Mouse (Mus musculus): ENCODE results near the gene Stac. TPM values are rescaled to one million over a fixed set of nuclear protein-coding genes. Genes with fewer than 3 reads are reported as not detected.

Gene Stac
- total RNA-seq (2015; ENCODE audit: low replicate concordance) (not detected in 2 replicates), total RNA-seq (2017; ENCODE audit: low replicate concordance) (not detected in 2 replicates)

- ATAC-seq (replicated peaks; ENCODE audit: low FRiP score, poor library complexity, severe bottlenecking): no peak
Observed at GRCm38 (mm10) chr9:111689680-111690483, at the start of gene Stac. TSS of gene Stac (minus strand) at chr9:111690348.

GRCm38 (mm10) chr9:111739431-111740245 is 49.5 kb upstream of the Stac start:
- no peak for ATAC-seq (replicated peaks; ENCODE audit: low FRiP score, poor library complexity, severe bottlenecking)

GRCm38 (mm10) chr9:111739026-111739425 is 48.9 kb upstream of the Stac start:
- no peak for ATAC-seq (replicated peaks; ENCODE audit: low FRiP score, poor library complexity, severe bottlenecking)

GRCm38 (mm10) chr9:111737796-111738195 is 47.6 kb upstream of the Stac start:
- ATAC-seq (replicated peaks; ENCODE audit: low FRiP score, poor library complexity, severe bottlenecking): no peak

- ATAC-seq (replicated peaks; ENCODE audit: low FRiP score, poor library complexity, severe bottlenecking): no peak
Observed at GRCm38 (mm10) chr9:111735931-111736330, 45.8 kb upstream of the Stac start.

- ATAC-seq (replicated peaks; ENCODE audit: low FRiP score, poor library complexity, severe bottlenecking): no peak
Observed at GRCm38 (mm10) chr9:111731939-111732670, 42.0 kb upstream of the Stac start.

GRCm38 (mm10) chr9:111724981-111725593 is 34.9 kb upstream of the Stac start:
- ATAC-seq (replicated peaks; ENCODE audit: low FRiP score, poor library complexity, severe bottlenecking): no peak

- no peak for ATAC-seq (replicated peaks; ENCODE audit: low FRiP score, poor library complexity, severe bottlenecking)
Observed at GRCm38 (mm10) chr9:111714457-111714856, 24.3 kb upstream of the Stac start.

- ATAC-seq (replicated peaks; ENCODE audit: low FRiP score, poor library complexity, severe bottlenecking): no peak
Observed at GRCm38 (mm10) chr9:111700101-111700500, 10.0 kb upstream of the Stac start.

GRCm38 (mm10) chr9:111690484-111690855 is 322 bp upstream of the Stac start:
- ATAC-seq (replicated peaks; ENCODE audit: low FRiP score, poor library complexity, severe bottlenecking): no peak

GRCm38 (mm10) chr9:111689146-111689545 is 1.0 kb downstream of the Stac start:
- no peak for ATAC-seq (replicated peaks; ENCODE audit: low FRiP score, poor library complexity, severe bottlenecking)

GRCm38 (mm10) chr9:111684170-111684569 is 6.0 kb downstream of the Stac start:
- ATAC-seq (replicated peaks; ENCODE audit: low FRiP score, poor library complexity, severe bottlenecking): no peak

GRCm38 (mm10) chr9:111679516-111679915 is 10.6 kb downstream of the Stac start:
- ATAC-seq (replicated peaks; ENCODE audit: low FRiP score, poor library complexity, severe bottlenecking): no peak

GRCm38 (mm10) chr9:111669816-111670215 is 20.3 kb downstream of the Stac start:
- ATAC-seq (replicated peaks; ENCODE audit: low FRiP score, poor library complexity, severe bottlenecking): no peak

- ATAC-seq (replicated peaks; ENCODE audit: low FRiP score, poor library complexity, severe bottlenecking): no peak
Observed at GRCm38 (mm10) chr9:111655066-111655465, 35.1 kb downstream of the Stac start.

GRCm38 (mm10) chr9:111644228-111644627 is 45.9 kb downstream of the Stac start:
- no peak for ATAC-seq (replicated peaks; ENCODE audit: low FRiP score, poor library complexity, severe bottlenecking)

GRCm38 (mm10) chr9:111643369-111643768 is 46.8 kb downstream of the Stac start:
- ATAC-seq (replicated peaks; ENCODE audit: low FRiP score, poor library complexity, severe bottlenecking): no peak

GRCm38 (mm10) chr9:111637641-111638040 is 52.5 kb downstream of the Stac start:
- no peak for ATAC-seq (replicated peaks; ENCODE audit: low FRiP score, poor library complexity, severe bottlenecking)

GRCm38 (mm10) chr9:111632833-111633232 is 57.3 kb downstream of the Stac start:
- ATAC-seq (replicated peaks; ENCODE audit: low FRiP score, poor library complexity, severe bottlenecking): no peak

GRCm38 (mm10) chr9:111621191-111621590 is 69.0 kb downstream of the Stac start:
- ATAC-seq (replicated peaks; ENCODE audit: low FRiP score, poor library complexity, severe bottlenecking): no peak
